Mouse (Mus musculus) embryonic facial prominence, embryonic 10.5 days (tissue): ENCODE data around the gene Tiam1. TPM values are rescaled to one million over a fixed set of nuclear protein-coding genes. Genes with fewer than 3 reads are reported as not detected.

Source experiments
- DNase-seq: peaks from one replicate; pipeline ENCODE4 v3.0.0-alpha.2; 2017; ENCODE audit warnings: low spot score
- H3K27ac ChIP-seq: fragments of 300-500 bp; sonication (generic); replicated peaks from 2 replicates; pipeline ENCODE4 v1.5.1; 2016; ENCODE audit warnings: mild to moderate bottlenecking
- H3K27me3 ChIP-seq: fragments of 300-500 bp; sonication (generic); replicated peaks from 2 replicates; pipeline ENCODE4 v1.6.1; 2016; ENCODE audit warnings: low read depth, mild to moderate bottlenecking; ENCODE audit not compliant: poor library complexity, severe bottlenecking
- H3K36me3 ChIP-seq: fragments of 300-500 bp; sonication (generic); replicated peaks from 2 replicates; pipeline ENCODE4 v1.6.1; 2016; ENCODE audit warnings: mild to moderate bottlenecking, moderate library complexity
- H3K4me1 ChIP-seq: fragments of 300-500 bp; sonication (generic); 2 replicates; pipeline ENCODE4 v1.6.1; 2016
- H3K4me3 ChIP-seq: fragments of 300-500 bp; sonication (generic); 2 replicates; pipeline ENCODE4 v1.5.1; 2016; ENCODE audit warnings: mild to moderate bottlenecking, moderate library complexity
- H3K9me3 ChIP-seq: fragments of 300-500 bp; sonication (generic); 2 replicates; pipeline ENCODE4 v1.6.1; 2016; ENCODE audit warnings: mild to moderate bottlenecking
- WGBS: fragments of 180-500 bp; shearing (Covaris S2); methylation state at CpG from one replicate; pipeline ENCODE4 v1.1.7; 2016; 5-methylcytosine and 5-hydroxymethylcytosine counted together
- polyA plus RNA-seq: library from polyadenylated mRNA; unstranded; fragments of >200 nt; fragmentation: Nextera tagmentation; extraction: Ambion mirVana; gene quantifications from 2 replicates; pipeline ENCODE4 v1.2.1, GENCODE M21; 2016

Tiam1 gene
- polyA plus RNA-seq, 1 experiment from 2014 or later, result 25.3 TPM

DNA sequence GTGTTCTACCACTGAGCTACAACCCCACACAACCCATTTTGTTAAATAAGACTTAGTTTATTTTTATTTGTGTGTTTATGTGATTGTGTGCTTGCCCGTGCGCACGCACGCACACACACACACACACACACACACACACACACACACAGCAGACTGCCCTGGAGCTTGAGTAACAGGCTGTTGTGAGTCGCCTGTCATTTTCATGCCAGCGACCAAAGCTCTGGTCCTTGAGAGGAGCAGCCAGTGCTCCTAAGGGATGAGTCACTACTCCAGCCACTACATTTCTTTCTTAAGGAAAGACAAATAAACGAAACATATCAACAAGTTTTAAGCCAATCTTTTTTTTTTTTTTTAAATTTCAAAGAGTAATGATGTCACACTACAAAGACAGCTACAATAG, 236.7 kb downstream of the Tiam1 start:
- peaks cover 15% of the 10 kb centered on the region for H3K4me1 ChIP-seq
- no peaks in the 10 kb centered on the region for H3K27me3 ChIP-seq
- no peak overlapping the region for H3K27ac ChIP-seq
- no peak overlapping the region for H3K4me3 ChIP-seq
- no peak for DNase-seq
- 86% methylated on average over 7 of the region's 7 CpGs for WGBS
- no peaks in the 10 kb centered on the region for H3K36me3 ChIP-seq
- no peaks in the 10 kb centered on the region for H3K9me3 ChIP-seq

DNA sequence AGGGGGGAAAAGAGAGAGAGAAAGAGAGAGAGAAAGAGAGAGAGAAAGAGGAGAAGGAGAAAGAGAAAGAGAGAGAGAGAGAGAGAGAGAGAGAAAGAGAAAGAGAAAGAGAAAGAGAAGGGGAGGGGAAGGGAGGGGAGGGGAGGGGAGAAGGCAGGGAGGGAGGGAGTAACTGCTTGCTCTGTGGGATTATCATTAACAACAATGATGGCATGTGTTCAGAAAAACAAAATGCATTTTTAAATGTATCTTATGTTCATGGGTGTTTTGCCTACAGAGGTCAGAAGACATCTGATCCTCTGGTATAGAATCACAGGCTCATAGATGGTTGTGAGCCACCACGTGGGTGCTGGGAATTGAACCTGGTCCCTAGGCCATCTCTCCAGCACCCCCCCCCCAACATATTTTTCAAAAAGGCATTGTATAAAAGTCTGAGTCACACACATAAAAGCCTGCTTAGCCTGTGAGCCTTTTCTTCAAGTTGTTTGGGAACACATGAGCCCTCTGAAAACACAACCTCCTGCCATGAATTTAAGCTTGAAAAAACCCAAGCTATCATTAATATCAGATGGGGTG, 237.8 kb downstream of the Tiam1 start:
- Histone ChIP-seq H3K27me3 (no peaks in the 10 kb centered on the region), H3K4me1 (peaks cover 19% of the 10 kb centered on the region), H3K27ac (no peak overlapping the region), H3K36me3 (no peaks in the 10 kb centered on the region), H3K4me3 (no peak overlapping the region), H3K9me3 (no peaks in the 10 kb centered on the region)
- no peak for DNase-seq
- 76% methylated on average over 1 of the region's 1 CpGs for WGBS

DNA sequence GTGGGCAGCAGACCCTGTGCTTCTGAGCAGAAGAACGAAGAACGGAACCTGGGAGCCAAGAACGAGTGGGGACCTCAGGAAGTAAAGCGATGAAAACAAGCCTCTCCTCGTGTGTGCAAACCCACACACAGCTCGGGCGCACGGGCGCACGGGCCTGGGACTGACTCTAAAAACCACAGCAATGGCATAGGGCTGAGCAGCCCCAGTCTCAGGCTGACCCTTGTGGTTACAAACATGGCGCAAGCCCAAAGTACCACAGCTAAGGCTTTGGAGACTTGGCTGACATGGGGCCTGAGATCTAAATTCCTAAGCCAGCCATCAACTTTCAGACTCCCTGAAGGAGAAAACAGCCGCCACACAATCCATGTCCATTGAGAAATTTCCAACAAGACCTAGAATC, 239.4 kb downstream of the Tiam1 start:
- peaks cover 26% of the 10 kb centered on the region for H3K4me1 ChIP-seq
- H3K36me3 ChIP-seq, result no peaks in the 10 kb centered on the region
- H3K27ac ChIP-seq, result no peak overlapping the region
- no peak overlapping the region for H3K4me3 ChIP-seq
- 96% methylated on average over 12 of the region's 12 CpGs for WGBS
- no peaks in the 10 kb centered on the region for H3K27me3 ChIP-seq
- H3K9me3 ChIP-seq, result no peaks in the 10 kb centered on the region
- DNase-seq, result no peak

DNA sequence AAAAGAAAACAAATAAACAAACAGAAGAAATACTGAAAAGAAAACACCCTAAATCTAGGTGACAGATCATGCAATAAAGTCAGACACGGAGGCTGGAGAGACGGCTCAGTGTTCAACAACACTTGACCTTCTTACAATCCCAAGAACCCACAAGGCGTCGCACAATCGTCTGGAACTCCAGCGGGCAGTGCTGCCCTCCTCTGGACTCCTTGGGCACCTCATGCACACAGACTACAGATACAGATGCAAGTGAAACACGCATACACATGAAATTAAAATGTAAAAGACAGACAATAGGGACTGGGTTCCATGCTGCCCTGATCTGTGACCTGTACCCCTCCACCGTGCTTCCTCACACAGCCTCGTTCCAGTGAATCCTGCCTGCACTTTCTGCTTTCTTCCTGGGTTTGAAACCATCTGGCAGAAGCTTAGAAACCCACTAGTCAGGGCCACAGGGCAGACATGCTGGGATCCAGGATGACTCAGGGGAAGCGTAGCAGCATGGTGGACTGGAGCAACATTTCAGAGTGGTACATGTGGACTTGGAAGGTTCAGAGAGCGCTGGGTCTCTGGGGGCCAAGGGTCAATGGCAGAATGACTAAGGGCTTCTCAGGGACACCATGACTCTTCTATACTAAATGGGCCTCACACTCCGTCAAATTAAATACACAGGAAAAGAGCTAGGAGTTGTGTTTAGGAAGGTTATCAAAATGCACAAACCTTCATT, 240.8 kb downstream of the Tiam1 start:
- H3K27me3 ChIP-seq, result no peaks in the 10 kb centered on the region
- no peaks in the 10 kb centered on the region for H3K9me3 ChIP-seq
- H3K4me3 ChIP-seq, result no peak overlapping the region
- H3K36me3 ChIP-seq, result peaks cover 7% of the 10 kb centered on the region
- H3K4me1 ChIP-seq, result peaks cover 19% of the 10 kb centered on the region
- WGBS, result 88% methylated on average over 12 of the region's 12 CpGs
- H3K27ac ChIP-seq, result no peak overlapping the region
- no peak for DNase-seq

DNA sequence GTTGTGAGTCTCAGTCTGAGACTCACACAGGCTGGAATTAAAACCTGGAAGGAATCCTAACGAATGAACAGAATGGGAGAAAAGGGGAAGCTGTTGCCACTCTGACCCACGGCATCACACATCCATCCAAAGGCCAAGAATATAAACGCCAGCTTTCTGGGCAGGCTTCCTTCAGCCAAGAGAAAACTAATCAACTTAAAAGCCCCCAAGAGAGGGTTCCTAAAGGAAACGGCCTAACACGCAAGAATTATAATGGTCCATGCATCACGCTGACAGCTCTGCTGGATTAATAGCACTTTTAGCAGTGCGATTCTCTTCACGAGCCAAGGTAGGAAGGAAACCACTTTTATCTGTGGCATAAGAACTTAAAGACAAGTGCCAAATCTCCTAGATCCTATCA, 242.9 kb downstream of the Tiam1 start:
- Histone ChIP-seq H3K27ac (no peak overlapping the region), H3K27me3 (no peaks in the 10 kb centered on the region), H3K4me1 (peaks cover 16% of the 10 kb centered on the region), H3K4me3 (no peak overlapping the region), H3K9me3 (no peaks in the 10 kb centered on the region), H3K36me3 (peaks cover 22% of the 10 kb centered on the region)
- 69% methylated on average over 8 of the region's 8 CpGs for WGBS
- DNase-seq, result no peak

DNA sequence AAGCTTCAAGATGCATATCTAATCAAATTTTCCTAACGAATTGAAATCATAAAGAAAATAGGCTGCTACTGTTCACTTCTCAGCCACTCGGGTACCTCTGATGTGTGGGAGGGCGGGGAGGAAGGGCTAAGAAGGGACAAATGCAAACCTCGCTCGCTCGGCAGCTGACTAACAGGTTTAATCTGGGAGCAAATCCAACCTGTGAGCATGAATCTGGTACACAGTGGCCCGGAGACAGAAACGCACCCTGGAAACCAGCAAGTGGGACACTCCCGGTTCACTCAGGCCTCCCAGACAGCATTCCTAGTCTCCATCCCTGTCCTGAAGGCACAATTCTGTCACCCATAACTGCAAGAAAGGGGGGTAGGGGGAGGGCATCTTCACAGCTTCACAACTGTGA, 244.4 kb downstream of the Tiam1 start:
- 63% methylated on average over 9 of the region's 9 CpGs for WGBS

DNA sequence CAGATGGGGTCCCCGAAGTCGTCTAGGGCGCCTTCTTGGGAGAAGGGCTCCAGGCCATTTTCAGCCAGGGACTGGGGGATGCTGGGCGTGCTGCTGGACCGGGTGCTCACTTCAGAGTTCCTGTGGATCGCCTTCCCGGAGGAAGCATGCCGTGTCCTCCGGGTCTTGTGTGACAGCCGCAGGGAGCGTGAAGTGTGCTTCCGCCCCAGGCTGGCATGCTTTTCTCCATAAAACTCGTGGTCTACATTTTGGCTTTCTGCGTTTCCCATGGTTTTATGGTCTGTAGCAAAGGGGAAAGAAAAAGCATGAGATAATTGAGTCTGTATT, 245.3 kb downstream of the Tiam1 start:
- Histone ChIP-seq H3K27me3 (no peaks in the 10 kb centered on the region), H3K36me3 (peaks cover 38% of the 10 kb centered on the region), H3K9me3 (peaks cover 4% of the 10 kb centered on the region; the same call in 1 of the 2 replicates), H3K27ac (no peak overlapping the region), H3K4me1 (peaks cover 16% of the 10 kb centered on the region), H3K4me3 (no peak overlapping the region)
- WGBS, result 87% methylated on average over 14 of the region's 14 CpGs
- no peak for DNase-seq

More for the DNA sequence above, 244.4 kb downstream of the Tiam1 start:
- Histone ChIP-seq H3K9me3 (no peaks in the 10 kb centered on the region), H3K4me3 (no peak overlapping the region), H3K27ac (no peak overlapping the region), H3K36me3 (peaks cover 29% of the 10 kb centered on the region), H3K27me3 (no peaks in the 10 kb centered on the region), H3K4me1 (peaks cover 16% of the 10 kb centered on the region)
- no peak for DNase-seq

DNA sequence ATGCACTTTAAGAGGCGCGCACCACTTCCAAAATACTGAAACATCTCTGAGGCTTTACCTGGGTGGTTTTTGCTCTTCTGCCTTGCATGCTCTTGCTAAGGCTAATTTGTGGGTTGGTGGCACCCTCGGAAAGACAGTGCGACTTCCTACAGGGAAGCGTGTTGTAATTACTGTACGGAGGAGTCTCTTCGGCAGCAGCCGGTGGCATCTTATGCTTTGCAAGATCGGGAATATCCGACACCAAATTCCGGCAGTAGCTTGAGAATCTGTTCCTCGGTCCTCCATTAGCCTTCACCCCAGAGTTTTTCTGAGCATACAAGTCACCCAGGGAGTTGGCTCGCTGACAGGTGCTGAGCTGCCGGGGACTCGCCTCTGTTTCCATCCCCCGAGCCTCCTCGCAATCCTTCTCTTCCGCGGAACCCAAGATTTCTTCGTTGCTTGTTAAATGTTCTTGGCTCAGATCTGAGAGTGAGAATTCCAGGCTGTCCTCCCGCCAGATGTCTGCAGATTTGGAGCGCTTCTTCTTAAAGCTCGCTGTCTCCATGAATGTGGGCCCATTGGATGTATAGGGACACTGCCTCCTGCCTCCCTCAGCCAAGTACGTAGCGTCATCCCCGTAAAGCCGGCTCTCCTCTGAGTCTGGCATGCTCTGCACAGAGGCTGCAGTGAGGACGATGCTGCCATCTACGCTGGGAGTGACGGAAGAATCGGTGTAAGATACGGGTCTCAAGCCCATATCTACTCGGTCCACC, 245.8 kb downstream of the Tiam1 start:
- WGBS, result 89% methylated on average over 33 of the region's 33 CpGs
- Histone ChIP-seq H3K27ac (no peak overlapping the region), H3K27me3 (no peaks in the 10 kb centered on the region)

DNA sequence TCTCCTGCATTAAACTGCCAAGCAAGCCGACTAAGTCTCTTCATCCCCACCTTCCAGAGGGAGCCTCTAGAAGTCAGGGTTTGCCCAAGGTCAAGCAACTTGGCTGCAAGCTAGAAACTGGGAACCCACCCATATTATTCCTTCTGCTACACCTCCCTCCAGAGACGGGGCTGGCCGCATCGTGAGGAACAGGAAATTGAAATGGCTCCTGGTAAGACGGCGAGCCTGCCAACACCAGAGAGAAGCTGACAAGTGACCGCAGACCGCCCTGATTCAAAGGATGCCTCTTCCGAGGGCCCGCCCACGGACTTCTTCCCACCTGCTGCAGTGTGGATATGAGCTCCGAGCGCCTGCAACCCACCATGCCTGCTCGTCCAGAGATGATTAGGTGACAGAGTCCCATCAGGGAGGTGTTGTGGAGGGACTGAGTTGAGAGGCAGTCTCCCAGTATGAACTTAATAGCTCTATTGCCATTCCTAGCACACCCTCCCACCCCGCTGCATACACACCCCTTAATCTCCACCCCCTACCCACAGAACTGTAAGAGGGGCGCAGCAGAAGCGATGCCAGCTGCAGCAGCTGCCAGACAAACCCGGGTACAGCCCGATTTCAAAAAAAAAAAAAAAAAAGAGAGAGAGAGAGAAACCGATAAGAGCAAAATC, 246.6 kb downstream of the Tiam1 start:
- 86% methylated on average over 20 of the region's 20 CpGs for WGBS
- peaks cover 16% of the 10 kb centered on the region for H3K4me1 ChIP-seq
- H3K4me3 ChIP-seq, result no peak overlapping the region
- peaks cover 40% of the 10 kb centered on the region for H3K36me3 ChIP-seq
- H3K27me3 ChIP-seq, result no peaks in the 10 kb centered on the region
- peaks cover 4% of the 10 kb centered on the region; the same call in 1 of the 2 replicates for H3K9me3 ChIP-seq
- H3K27ac ChIP-seq, result no peak overlapping the region
- no peak for DNase-seq

More for the DNA sequence above, 245.8 kb downstream of the Tiam1 start:
- DNase-seq, result no peak
- Histone ChIP-seq H3K36me3 (peaks cover 40% of the 10 kb centered on the region), H3K9me3 (peaks cover 4% of the 10 kb centered on the region; the same call in 1 of the 2 replicates), H3K4me1 (peaks cover 16% of the 10 kb centered on the region), H3K4me3 (no peak overlapping the region)

DNA sequence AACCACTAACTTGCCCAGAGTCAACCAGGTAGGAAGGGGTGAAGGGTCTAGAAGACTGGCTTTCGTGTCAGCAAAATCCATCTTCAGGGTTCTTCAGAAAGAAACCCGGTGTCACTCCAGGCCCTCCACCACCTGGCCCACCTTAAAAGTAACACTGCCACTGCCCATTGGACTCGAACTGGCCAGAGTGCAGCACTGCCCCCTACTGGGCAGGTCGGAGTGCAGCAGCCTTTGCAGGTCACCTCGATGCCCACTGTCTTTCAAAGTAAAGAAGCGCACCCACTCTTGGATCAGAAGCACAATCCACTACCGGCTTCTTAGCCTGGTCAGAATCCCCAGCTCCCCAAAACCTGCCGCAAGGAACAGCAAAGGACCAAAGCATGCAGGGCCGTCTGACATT, 247.2 kb downstream of the Tiam1 start:
- no peaks in the 10 kb centered on the region for H3K27me3 ChIP-seq
- peaks cover 4% of the 10 kb centered on the region; the same call in 1 of the 2 replicates for H3K9me3 ChIP-seq
- H3K36me3 ChIP-seq, result peaks cover 40% of the 10 kb centered on the region
- H3K4me3 ChIP-seq, result no peak overlapping the region
- H3K4me1 ChIP-seq, result peaks cover 16% of the 10 kb centered on the region
- DNase-seq, result peak; percentile 30
- WGBS, result 80% methylated on average over 9 of the region's 9 CpGs
- no peak overlapping the region for H3K27ac ChIP-seq

DNA sequence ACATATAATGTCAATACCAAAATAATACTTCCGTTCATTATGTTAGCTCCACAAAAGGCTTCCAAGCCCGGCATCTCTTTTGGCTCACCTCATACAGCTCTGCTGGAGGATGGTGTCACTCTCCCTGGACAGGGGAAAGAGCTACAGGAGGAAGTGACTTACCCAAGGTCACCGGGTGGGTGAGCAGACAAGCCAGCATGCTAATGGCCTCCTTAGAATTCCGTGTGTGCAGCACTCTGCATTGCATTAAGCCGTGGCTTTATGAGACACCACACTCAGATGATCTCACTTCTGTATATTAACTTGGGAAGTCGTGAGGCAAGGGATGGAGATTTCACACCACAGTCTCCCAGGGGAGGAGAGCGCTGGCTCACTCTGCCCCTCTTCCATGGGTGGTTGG, 248.3 kb downstream of the Tiam1 start:
- peaks cover 4% of the 10 kb centered on the region; the same call in 1 of the 2 replicates for H3K9me3 ChIP-seq
- no peaks in the 10 kb centered on the region for H3K27me3 ChIP-seq
- H3K27ac ChIP-seq, result no peak overlapping the region
- H3K4me1 ChIP-seq, result peaks cover 16% of the 10 kb centered on the region
- DNase-seq, result no peak
- WGBS, result 91% methylated on average over 7 of the region's 7 CpGs
- peaks cover 40% of the 10 kb centered on the region for H3K36me3 ChIP-seq
- no peak overlapping the region for H3K4me3 ChIP-seq

DNA sequence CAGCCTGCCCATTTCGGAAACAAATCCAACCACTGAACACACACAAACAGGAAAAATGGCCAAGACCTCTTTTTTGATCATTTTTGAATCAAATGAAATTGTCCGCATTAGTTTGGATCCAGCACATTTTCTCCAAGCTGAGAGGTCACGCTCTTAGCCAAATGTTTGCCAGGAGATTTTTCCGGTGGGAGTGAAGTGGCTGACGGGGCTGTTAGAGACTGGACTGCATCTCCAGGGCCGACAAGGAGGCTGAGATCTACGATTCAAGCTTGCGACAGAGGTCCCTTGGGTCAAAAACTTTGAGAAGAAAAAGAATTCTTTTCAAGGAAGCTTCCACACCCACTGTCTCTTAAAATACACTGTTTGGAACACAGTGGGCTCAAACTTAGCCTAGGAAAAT, 248.8 kb downstream of the Tiam1 start:
- H3K4me3 ChIP-seq, result no peak overlapping the region
- WGBS, result 84% methylated on average over 8 of the region's 8 CpGs
- H3K36me3 ChIP-seq, result peaks cover 40% of the 10 kb centered on the region
- peaks cover 20% of the 10 kb centered on the region for H3K4me1 ChIP-seq
- no peak for DNase-seq
- no peaks in the 10 kb centered on the region for H3K27me3 ChIP-seq
- H3K27ac ChIP-seq, result no peak overlapping the region
- H3K9me3 ChIP-seq, result peaks cover 4% of the 10 kb centered on the region; the same call in 1 of the 2 replicates
